Comparison of ENCODE assay signal across 17 mouse cellular contexts in the genomic region with DNA sequence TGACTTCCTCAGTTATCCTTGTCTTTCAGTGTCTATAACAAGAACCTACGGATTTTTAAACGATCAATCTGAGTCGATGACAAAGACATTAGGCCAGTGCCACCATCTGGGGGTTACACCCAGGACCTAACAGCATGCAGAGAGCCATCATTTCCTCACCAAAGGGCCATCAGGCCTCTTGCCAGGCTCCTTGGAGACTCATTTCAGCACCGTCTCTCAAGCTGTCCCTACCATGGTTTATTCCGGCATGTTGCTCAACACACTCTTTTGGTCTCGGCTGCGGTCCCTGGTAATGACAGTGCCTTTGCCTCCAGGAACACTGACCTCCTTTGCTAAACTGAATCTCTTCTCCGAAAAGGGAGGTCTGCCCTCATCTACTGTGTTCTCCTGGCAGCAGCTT.
"Had no signal": no experiment of that assay in that cellular context is flagged by ENCODE, and none has a peak within 500 bp of the region (broad histone marks: within the 10 kb centered on the region; RNA-seq: fewer than 3 reads in every experiment).

No protein-coding gene starts in this region.

- H3K4me3 ChIP-seq: limb, embryonic 12.5 days; midbrain, embryonic 10.5 days; myocyte; neural tube, embryonic 15.5 days had no signal

- H3K4me1 ChIP-seq: limb, embryonic 12.5 days; midbrain, embryonic 10.5 days; neural tube, embryonic 15.5 days had no signal

- H3K4me2 ChIP-seq: limb, embryonic 12.5 days; lung, embryonic 14.5 days; neural tube, embryonic 15.5 days had no signal

- H3K36me3 ChIP-seq: limb, embryonic 12.5 days; midbrain, embryonic 10.5 days; neural tube, embryonic 15.5 days had no signal

- DNase-seq: kidney, adult 9 months; kidney, postnatal 36 days; layer of hippocampus, adult 9-11 months; layer of hippocampus, postnatal 36 days; liver; midbrain, embryonic 14.5 days; right cerebral cortex, adult 18-20 months; right cerebral cortex, postnatal 25 days; thymus, postnatal 4 days had no signal

- H3K27me3 ChIP-seq: limb, embryonic 12.5 days; neural tube, embryonic 15.5 days had no signal

- H3K9me3 ChIP-seq: limb, embryonic 12.5 days; midbrain, embryonic 10.5 days; neural tube, embryonic 15.5 days had no signal

- H3K27ac ChIP-seq: kidney, postnatal 0 days; limb, embryonic 12.5 days; liver, embryonic 14.5 days; midbrain, embryonic 10.5 days; neural tube, embryonic 15.5 days; stomach, postnatal 0 days had no signal

- H3K9ac ChIP-seq: limb, embryonic 12.5 days; liver, embryonic 14.5 days; lung, embryonic 14.5 days; neural tube, embryonic 15.5 days had no signal
